Mouse (Mus musculus) CH12.LX (cell line): ENCODE data around the gene 4930402H24Rik.
A peak's percentile ranks its signal among the peaks of the same experiment; 100 is the strongest.

Experiments used
- CTCF ChIP-seq, 2 experiments: IDR thresholded peaks in 1 of 2; conservative IDR thresholded peaks in 1 of 2; 2 replicates each; pipeline ENCODE4 v1.5.1; 2011 to 2012; ENCODE audit warnings: low read depth in 2 of 2, low read length in 2 of 2, improper control_type of control experiment in 1 of 2, inconsistent platforms in 1 of 2, mild to moderate bottlenecking in 1 of 2, moderate library complexity in 1 of 2
- ELF1 ChIP-seq: IDR thresholded peaks from 2 replicates; pipeline ENCODE4 v1.6.1; 2014; ENCODE audit warnings: low read depth, mild to moderate bottlenecking, inconsistent platforms, low read length, improper control_type of control experiment
- EP300 ChIP-seq: IDR thresholded peaks from 2 replicates; pipeline ENCODE4 v1.6.1; 2011; ENCODE audit warnings: low read length, improper control_type of control experiment
- HCFC1 ChIP-seq: IDR thresholded peaks from 2 replicates; pipeline ENCODE4 v1.6.1; 2012; ENCODE audit warnings: low read depth, mild to moderate bottlenecking, inconsistent platforms, low read length, improper control_type of control experiment
- JUN ChIP-seq: IDR thresholded peaks from 2 replicates; pipeline ENCODE4 v1.6.1; 2011; ENCODE audit warnings: low read depth, mild to moderate bottlenecking, low read length, improper control_type of control experiment, moderate library complexity; ENCODE audit not compliant: insufficient read depth
- JUND ChIP-seq: conservative IDR thresholded peaks from 2 replicates; pipeline ENCODE4 v1.6.1; 2011; ENCODE audit warnings: low read depth, low read length, improper control_type of control experiment
- MEF2A ChIP-seq: IDR thresholded peaks from 2 replicates; pipeline ENCODE4 v1.6.1; 2014; ENCODE audit warnings: low read depth, mild to moderate bottlenecking, inconsistent platforms, low read length, improper control_type of control experiment, borderline replicate concordance
- POLR2A ChIP-seq: IDR thresholded peaks from 2 replicates; pipeline ENCODE4 v1.6.1; 2011; ENCODE audit warnings: low read depth, mild to moderate bottlenecking, improper control_type of control experiment, low read length
- SMC3 ChIP-seq: IDR thresholded peaks from 2 replicates; pipeline ENCODE4 v1.6.1; 2011; ENCODE audit warnings: low read depth, low read length, improper control_type of control experiment
- TBP ChIP-seq: conservative IDR thresholded peaks from 2 replicates; pipeline ENCODE4 v1.6.1; 2011; ENCODE audit warnings: low read depth, low read length, improper control_type of control experiment
- UBTF ChIP-seq: IDR thresholded peaks from 2 replicates; pipeline ENCODE4 v1.6.1; 2012; ENCODE audit warnings: low read depth, mild to moderate bottlenecking, inconsistent platforms, low read length, improper control_type of control experiment, moderate library complexity

- TF ChIP-seq CTCF (conservative IDR thresholded peaks at IDR 0.05 in 1 of 2, IDR thresholded peaks at IDR 0.05 in 1 of 2; ENCODE audit: low read depth in 2 of 2, low read length in 2 of 2) (peak in 1 of 2 experiments; percentile 24; a peak in 2 of 4 replicates), MEF2A (no peak), POLR2A (no peak), JUND (no peak), ELF1 (no peak), HCFC1 (no peak), UBTF (no peak), TBP (no peak), EP300 (no peak), JUN (no peak), SMC3 (no peak)
Observed at GRCm38 (mm10) chr2:130755061-130755607, 151.1 kb downstream of the 4930402H24Rik start.
